Mouse (Mus musculus): ENCODE results near the gene Mknk2. TPM values are rescaled to one million over a fixed set of nuclear protein-coding genes. Genes with fewer than 3 reads are reported as not detected.

The Mknk2 gene
- total RNA-seq, 2 experiments from 2014 or later = 170 to 176 TPM

DNA sequence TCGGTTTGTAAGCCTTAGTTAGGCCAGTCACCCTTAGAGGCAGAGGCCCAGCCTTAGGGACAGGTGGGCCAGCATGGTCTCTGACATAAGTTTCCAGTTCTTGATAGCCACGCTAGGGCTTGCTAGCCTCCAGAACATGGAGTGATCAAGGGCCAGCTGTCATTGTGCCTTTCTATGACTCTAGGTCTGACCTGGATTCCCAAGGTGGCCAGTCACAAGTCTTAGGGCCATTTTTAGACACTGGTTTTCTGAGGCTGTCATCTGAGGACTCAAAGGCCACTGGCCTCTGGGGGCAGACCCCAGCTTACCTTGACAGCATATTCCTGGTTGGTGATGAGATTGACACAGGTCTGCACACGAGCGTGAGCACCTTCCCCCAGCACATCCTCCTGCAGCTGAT is 6.7 kb downstream of the Mknk2 start:
- DNase-seq (ENCODE audit: low spot score in 2 of 2) = no peak

- no peak for DNase-seq (ENCODE audit: low spot score in 2 of 2)
These were observed 7.4 kb downstream of the Mknk2 start for GRCm38 (mm10) chr10:80670531-80670930.

GRCm38 (mm10) chr10:80669737-80670485 is 8.0 kb downstream of the Mknk2 start:
- DNase-seq (ENCODE audit: low spot score in 2 of 2) = peak in 1 of 2 experiments; percentile 64

DNA sequence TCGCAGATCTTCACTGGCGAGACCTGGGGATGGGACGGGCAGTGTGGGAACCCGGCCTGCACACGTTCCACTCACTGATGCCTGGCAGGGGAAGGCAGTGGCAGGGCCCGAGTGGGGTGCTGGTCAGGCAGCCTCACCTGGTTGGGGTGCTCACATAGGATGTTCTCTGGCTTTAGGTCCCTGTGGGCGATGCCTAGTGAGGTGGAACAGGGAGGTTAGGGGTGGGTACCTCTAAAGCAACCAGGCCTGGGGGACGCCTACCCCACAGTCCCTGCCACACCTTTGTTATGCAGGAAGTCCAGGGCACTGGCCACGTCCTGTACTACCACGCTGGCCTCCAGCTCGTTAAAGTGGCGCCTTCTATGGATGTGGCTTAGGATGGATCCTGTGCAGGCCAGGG is 8.9 kb downstream of the Mknk2 start:
- no peak for DNase-seq (ENCODE audit: low spot score in 2 of 2)

GRCm38 (mm10) chr10:80668614-80669013 is 9.3 kb downstream of the Mknk2 start:
- no peak for DNase-seq (ENCODE audit: low spot score in 2 of 2)

DNA sequence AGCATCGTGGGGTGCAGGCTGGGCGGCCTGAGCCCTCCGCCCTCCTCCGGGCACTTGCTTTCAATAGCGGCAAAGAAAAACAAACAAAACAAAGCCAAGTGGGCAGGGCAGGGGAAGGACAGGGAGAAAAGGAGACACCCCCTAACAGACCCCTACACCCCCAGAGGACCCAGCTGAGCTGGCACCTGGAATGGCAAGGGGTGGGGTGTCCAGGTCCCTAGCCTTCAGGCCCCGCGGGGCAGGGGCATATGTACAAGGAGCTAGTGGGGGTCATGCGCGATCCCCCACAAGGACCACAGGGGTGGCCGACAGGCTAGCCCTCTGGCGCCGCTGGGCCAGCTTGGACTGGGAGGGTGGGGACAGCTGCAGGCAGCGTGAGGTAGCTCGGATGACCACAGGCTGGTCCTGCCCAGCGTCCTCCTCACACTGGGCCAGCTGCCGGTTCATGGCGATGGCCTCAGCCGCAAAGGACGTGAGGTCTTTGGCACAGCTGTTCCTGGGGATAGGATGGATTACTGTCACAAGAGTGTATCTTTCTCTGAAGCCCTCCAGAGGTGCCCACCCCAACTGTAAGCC is 11.0 kb downstream of the Mknk2 start:
- DNase-seq (ENCODE audit: low spot score in 2 of 2) = no peak

GRCm38 (mm10) chr10:80665981-80666733 is 11.8 kb downstream of the Mknk2 start:
- no peak for DNase-seq (ENCODE audit: low spot score in 2 of 2)

DNA sequence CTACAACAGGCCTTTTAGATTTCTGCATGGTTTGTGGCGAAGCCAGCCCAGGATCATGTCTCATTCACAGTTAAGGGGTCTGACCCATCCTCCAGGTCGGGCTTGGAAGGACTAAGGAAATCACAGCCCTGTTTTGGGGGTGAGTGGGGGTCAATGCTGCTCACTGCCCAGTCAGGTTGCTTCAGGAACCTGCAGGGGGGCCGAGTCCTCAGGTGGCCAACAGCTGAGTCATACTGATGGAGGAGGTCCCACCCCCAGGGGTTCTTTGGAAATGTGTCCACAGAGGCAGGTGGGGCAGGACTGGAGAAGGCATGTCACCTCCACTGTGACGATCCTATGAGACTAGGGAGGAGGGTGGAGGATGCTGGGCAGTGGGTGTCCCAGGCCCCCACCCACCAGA is 12.5 kb downstream of the Mknk2 start:
- no peak for DNase-seq (ENCODE audit: low spot score in 2 of 2)

GRCm38 (mm10) chr10:80665016-80665380 is 12.9 kb downstream of the Mknk2 start:
- peak in 1 of 2 experiments; percentile 75 for DNase-seq (ENCODE audit: low spot score in 2 of 2)

- peak; percentile 67 to 85 for DNase-seq (ENCODE audit: low spot score in 2 of 2)
These were observed 13.5 kb downstream of the Mknk2 start for GRCm38 (mm10) chr10:80664197-80665015.

GRCm38 (mm10) chr10:80663485-80664196 is 14.3 kb downstream of the Mknk2 start:
- DNase-seq (ENCODE audit: low spot score in 2 of 2) = no peak

GRCm38 (mm10) chr10:80661149-80661548 is 16.8 kb downstream of the Mknk2 start:
- no peak for DNase-seq (ENCODE audit: low spot score in 2 of 2)

- DNase-seq (ENCODE audit: low spot score in 2 of 2) = peak in 1 of 2 experiments; percentile 81
These were observed 18.7 kb downstream of the Mknk2 start for GRCm38 (mm10) chr10:80659213-80659612.

DNA sequence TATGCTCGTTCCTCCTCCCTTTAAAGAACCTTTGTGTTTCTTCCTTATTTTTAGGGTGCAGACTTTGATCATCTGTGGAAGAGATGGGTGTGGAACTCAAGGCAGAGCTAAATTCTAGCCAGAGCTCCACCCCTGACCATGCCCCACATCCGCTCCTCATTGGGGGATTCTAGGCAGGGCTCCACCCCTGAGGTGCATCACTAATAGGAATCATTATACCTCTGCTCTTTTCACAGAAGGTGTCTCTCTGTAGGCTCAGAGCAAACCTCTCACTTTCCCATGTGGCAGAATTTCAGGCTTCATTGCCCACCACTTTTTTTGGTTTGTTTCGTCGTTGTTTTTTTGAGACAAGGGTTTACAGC is 19.1 kb downstream of the Mknk2 start:
- no peak for DNase-seq (ENCODE audit: low spot score in 2 of 2)

DNA sequence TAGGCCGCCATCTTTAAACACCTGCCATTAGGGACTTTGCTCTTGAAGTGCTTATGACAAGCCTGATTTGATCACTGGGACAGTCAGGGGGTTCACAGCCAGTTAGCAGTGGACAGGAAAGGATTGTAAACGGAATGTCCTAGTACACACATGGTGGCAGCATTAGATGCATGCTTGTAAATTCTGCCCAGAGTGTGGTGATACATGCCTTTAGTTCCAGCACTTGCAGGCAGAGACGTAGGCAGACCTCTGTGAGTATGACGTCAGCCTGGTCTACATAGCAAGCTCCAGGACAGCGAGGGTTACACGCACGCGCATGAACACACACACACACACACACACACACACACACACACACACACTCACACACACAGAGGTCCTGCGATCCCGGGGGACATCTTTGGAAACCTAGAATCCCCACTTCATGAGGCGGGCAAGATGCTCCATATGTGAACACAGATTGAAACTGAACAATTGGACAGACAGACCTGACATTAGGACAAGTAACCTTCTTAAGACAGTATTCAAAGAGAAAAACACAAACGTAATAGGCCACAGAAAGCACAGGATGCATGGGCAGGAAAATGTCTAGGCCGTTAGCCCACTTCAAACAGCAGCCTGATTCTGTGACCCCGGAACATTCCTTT is 19.6 kb downstream of the Mknk2 start:
- no peak for DNase-seq (ENCODE audit: low spot score in 2 of 2)

DNA sequence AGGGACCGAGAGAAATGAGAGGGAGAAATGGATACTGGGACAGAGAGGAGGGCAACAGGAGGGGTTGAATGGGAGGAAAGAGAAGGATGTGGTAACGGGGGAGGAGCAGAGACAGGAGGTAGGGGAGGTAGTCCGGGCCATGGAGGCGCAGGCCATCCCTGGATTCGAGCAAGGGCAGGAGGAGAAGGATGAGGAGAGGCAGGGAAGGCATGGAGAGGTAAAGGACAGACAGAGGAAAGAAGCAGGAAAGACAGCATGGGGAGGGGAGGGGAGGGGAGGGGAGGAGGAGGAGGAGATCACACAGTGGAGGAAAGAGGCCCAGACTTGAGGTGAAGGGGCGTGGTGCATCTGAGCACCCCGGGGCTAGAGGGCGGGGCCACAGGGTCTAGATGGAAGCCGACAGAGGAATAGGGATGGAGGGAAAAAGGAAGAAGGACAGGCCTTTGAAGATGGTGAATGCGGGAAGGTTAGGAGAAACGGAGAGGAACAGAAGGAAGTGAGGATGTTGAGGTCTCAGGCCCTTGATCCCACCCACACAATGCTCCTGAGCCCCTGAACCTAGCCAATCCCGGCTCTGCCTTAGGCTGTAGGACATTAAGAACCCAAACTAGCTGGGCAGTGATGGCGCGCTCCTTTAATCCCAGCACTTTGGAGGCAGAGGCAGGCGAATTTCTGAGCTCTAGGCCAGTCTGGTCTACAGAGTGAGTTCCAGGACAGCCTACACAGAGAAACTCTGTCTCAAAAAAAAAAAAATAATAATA is 20.9 kb downstream of the Mknk2 start, which contains the start of gene Btbd2:
Gene Btbd2, minus strand, starts transcription at position 209 of the 761 bp plus-strand sequence.
- DNase-seq (ENCODE audit: low spot score in 2 of 2) = no peak

DNA sequence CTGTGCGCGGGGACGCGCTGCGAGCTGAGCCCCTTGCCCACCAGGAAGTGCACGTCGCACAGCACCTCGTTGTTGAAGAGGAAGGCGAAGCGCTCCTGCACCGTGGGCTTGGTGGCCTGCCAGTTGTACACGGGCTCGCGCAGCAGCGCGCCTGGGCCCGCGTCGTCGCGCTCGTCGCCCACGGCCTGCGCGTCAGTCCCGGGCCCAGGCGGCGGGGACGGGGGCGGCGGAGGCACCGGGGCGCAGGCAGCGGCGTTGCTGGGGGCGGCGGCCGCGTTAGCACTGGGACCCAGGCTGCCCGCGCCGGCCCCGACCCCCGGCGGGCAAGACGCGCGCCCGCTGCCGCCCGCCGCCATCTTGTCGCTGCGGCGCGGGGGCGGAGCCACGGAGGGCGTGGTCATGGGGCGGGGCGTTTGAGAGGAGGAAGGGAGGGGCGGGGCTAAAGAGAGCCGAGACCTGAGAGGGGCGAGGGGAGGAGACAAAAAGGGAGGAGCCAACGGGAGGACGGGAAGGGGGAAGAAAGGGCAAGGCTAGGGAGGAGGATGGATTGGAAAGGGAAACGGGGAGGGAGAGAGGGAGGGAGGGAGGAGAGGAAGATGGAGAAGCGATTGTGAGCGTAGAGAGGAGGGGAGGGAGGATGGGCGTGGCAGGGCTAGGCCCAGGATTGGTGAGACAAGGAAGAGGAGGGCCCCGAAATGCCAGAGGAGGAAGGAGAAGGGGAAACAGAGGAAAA is 21.6 kb downstream of the Mknk2 start:
- DNase-seq (ENCODE audit: low spot score in 2 of 2) = peak; percentile 96 to 99

- no peak for DNase-seq (ENCODE audit: low spot score in 2 of 2)
These were observed 22.3 kb downstream of the Mknk2 start for GRCm38 (mm10) chr10:80655406-80656129.

Measured in gastrocnemius, postnatal 4 days (tissue).